Mouse (Mus musculus): ENCODE measurements at regions not wholly inside any gene's neighbourhood (a gene's known extent, or its start where the extent isn't known, plus 50 kb on each side); places are given as distances from the start of the nearest gene placed in this dataset.

DNA sequence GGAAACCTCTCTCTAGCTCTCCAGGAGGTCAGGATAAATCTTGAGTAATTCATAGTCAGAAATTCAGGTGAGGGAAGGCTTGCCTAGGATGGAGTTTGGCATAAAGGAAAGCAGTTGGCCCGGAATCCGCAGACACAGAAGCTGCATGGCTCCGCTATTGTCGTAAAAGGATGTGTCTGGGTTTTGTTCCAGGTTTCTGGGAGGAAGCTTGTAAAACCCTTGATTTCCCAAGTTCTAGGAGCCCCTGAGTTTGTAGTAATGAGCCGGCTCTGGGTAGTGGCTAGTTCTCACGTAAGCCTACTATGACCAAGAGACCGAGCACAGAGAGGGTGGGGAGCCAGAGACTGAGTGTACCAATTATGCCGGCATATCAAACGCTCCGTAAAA lies 52.7 kb upstream of the Gm21915 start:
- no peak for DNase-seq

DNA sequence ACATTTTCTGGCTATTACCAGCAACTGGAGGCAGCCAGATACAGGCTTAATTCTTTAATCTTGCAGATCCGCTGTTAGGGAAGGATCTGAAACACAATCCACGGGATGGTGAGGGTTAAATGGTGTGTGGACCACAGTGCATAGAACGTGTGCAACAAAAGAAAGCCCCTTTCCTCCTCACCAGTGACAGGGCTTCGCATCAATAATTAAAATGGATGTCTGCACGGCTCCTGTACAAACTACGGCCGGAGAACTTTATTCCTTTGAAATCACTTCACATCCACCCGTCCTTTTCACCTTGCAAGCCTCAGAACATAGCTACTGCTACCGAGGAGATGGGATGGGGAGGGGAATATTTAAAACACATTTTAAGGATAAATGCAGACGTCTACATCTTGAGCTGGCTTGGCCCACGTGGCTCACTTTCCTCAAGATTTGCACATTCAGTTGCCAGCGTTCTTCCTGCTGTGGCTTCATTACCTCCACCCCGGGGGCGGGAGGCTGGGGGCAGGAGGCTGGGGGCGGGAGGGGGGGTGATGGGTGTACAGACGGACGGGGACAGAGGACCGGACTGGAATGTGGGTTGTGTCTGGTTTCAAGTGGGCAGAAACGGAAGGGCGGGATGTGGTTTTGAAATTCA lies 53.3 kb upstream of the Gm21915 start:
- DNase-seq, result peak; percentile 37

DNA sequence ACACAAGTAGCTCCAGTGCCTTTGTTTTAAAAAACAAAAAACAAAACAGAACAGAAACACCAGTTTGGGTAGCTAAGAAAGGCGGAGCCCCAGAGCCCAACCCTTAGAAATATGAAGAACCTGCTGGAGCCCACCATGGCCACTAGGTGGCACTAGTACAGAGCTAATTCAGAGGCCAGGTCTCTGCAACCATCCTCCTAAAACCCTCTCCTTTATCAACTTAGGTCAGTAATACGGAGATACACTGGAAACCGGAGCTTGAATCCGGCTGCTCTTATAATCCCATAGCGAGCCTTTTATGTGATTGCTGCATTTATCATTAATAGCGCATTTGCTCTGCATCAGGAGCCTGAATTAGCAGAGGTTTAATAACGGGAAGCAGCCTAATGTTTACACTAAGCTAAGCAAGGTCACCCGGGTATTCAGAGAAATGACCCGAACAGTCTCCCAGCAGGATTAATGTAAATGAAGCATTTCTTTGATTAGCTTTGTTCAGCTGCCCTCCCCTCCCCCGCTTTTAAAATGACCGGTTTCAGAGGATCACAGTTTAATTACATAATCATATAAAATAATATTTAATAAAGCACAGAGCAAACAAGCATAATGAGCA lies 53.9 kb upstream of the Gm21915 start:
- peak; percentile 83 for DNase-seq

DNA sequence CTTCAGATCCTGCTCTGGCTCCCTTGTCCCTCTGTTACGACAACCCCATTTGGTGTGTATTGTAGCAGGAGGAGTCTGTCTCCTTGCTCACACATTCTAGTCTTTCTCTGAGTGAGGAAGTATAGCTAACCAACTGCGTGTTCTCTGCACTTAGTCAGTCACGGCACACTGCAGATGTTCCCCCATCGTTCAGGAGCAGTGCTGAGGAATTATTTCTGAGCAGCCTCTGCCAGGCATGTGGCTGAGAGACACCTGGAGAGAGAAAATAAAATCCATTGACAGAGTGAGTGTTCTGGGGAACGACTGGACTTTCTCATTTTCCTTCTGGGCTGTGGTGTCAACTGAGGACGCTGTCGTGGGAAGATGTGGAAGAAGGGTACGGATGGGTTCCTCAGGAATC lies 54.5 kb upstream of the Gm21915 start:
- DNase-seq, result no peak

DNA sequence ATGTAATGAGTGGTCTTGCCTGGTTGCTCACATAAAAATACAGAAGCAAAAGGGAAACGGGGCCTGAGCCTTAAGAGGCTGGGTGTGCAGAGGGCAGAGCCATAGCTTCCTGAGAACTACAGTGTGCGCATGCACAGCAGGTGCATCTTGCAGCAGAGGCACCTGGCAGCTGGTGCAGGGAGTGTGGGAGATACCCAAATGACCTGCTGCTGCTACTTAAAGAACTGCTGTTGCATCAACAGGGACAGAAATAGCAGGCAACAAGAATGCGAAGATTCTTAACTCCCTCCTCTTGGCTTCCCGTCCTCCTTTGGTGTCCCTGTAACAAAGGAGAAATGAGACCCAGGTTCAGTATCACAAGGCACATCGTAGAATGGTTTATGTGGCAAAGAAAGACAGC lies 56.3 kb upstream of the Gm21915 start:
- DNase-seq, result no peak

DNA sequence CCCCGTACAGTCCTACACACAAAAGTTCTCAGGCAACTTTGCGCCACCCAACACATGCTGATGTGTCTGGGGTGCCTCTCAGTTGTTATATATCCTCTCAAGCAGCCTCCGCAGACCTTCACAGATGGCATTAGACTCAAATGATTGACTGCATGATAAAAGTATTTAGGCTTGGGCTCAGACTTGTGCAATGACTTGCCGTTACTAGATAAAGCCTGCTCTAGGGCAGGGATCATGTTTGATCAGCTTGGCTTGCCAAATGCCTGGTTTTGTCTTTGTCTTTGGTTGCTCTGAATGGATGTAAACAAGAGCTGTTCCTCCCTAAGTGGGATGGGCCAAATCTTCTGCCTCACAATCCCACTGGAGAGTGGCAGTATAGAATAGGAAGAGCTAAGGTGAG lies 57.2 kb upstream of the Gm21915 start:
- no peak for DNase-seq

DNA sequence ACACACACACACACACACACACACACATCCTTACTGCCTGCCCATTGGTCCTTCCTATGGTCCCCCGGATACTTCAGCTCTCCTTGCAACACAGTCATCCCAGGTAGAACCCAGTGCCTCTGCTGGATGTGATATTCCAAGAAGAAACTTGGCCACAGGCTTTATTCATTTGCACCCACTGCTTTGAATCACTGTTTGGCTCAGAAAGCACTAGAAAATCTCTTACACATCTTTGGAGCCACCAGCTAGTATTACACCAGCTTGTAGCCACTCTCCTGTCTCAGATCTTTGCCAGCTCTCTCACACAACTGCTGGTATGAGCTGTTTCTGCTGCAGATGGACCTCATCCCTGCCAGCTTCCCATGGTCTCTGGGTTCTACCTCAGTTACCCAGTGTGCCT lies 57.7 kb upstream of the Gm21915 start:
- DNase-seq, result no peak

DNA sequence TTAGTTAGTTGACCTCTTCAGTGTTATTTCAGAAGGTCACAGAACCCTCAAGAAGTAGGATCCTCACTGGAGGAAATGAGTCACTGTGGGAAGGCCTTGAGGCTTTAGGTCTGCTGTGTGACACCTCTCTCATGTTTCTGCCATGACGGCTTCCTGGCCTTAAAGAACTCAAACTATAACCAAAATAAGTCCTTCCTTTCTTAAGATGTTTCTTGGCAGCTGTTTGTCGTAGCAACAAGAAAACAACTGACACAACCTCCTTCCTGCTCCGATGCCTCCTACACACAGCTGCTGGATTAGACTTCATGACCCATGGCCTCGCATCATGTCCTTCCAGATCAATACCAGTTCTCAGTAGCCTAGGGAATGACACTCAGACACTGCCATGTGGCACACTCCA lies 58.1 kb upstream of the Gm21915 start:
- no peak for DNase-seq

DNA sequence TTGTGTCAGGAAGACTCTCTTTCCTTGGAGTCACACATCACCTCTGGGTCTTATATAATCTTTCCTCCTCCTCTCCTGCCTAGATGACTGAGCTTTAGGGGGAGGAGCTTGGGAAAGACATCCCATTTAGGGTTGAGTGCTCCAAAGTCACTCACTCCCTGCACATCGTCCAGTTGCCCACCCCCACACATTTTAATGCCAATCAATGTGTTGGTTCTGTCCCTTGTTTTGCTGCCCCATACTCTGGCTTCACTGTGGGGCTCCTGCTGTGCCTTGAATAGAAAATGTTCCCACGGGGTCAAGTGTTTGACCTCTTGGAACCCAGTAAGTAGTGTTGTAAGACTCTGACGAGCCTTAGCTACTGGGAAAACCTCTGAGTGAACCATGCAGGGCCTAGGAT lies 58.8 kb upstream of the Gm21915 start:
- no peak for DNase-seq

DNA sequence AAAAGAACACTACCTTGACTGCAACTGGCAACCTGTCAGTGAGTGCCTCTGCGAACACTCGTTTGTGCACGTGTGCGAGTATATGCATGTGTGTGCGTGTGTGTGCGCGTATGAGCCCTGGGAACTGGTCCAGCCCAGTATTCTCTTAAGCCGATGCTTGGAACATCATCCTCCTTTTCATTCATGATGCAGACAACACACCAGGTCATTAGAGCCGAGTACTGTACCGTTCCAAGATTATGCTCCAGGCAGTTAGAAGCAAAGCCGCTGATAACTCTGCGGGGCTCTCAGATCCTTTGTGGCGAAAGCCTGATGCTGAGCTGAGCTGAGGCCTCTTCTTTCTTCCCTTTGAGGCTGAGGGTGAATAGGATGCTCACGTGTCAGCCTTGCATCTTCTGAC lies 61.8 kb upstream of the Gm21915 start:
- no peak for DNase-seq

DNA sequence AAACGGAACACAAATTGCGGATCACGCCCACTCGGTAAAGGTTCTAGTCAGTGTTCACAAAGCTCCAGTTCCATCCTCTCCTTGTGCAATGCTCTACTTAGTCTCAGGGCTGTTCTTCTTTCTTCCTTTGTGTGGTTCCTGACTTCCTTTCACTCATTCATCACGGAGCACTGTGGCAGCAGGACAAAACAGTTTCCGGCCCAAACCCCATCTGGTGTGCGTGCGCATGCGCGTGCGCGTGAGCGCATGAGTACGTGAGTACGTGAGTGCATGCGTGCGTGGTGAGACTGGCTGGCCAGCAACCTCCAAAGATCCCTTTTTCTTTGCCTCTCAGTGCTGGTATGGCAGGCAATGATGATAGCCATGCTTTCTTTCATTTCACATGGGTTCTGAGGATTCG lies 62.5 kb upstream of the Gm21915 start:
- DNase-seq, result no peak

DNA sequence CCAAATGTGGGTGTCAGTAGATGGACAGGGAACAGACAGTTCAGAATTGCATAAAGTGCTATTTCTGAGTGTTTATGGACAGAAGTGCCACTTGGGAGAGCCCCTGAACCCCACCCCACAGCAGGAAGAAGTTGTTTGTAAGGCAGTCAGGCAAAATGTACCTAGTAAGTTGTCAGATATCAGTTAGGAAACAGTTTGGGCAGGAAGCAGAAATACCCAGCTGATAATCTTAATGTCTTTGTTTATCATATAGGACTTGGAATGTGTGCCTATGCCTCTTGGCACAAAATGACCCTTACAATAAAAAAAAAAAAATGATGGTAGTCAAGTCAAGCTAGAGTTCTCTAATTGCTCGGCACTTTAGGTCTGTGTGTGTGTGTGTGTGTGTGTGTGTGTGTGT lies 66.9 kb upstream of the Gm21915 start:
- no peak for DNase-seq

DNA sequence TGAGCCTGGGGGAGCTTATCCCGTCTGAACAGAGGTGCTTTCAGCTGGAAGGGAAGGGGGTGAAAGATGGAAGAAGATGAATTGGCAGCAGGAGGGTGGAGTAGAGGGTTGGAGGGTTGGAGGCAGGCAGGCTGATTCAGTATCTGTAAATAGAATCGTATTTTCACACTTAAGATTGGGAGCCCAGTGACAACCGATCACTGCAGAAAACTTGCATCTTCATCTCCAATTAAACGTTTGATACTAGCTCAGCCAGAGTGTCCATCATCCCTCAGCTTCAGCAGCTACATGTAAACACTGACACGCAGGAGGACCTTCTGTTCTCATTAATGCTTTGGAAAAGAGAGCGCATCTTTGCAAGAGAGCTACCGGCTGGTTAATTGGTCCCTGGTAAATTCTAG lies 67.2 kb upstream of the Gramd1b start:
- no peak for DNase-seq

DNA sequence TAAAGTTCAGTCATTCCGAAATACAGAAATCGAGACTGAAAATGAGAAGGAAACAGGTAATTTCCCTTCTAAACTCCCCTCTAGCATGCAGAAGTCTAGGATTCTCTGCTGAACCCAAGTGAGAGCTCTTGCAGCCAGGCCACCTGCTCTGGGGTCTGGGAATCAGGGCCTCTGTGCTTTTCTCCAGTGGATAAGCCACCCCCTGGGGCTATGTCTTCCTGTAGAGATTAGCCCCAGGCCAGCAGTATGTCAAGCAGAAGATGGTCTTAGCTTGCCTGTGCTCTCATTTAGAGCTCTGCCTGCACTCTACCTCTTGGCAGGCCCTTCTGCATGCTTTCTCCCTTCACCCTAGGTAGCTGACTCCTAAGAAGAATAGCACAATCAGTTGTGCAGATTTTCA lies 56.2 kb upstream of the Gramd1b start:
- DNase-seq, result no peak

DNA sequence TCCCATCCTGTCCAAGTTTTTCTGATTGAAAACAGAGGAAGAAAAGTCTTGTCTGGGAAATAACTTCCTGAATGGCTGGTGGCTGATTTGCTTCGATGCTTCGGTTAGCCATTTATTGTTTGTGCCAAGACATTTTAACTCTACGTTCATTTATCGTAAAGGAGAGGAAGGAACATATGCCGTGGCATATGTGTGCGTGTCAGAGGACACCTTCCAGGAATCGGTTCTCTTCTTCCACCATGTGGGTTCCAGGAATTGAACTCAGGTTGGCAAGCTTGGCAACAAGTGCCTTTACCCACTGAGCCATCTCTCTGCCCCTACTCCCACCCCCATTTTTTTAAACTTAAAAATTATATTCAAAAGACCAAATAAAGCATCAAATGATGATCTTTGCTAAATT lies 55.4 kb upstream of the Gramd1b start:
- no peak for DNase-seq

DNA sequence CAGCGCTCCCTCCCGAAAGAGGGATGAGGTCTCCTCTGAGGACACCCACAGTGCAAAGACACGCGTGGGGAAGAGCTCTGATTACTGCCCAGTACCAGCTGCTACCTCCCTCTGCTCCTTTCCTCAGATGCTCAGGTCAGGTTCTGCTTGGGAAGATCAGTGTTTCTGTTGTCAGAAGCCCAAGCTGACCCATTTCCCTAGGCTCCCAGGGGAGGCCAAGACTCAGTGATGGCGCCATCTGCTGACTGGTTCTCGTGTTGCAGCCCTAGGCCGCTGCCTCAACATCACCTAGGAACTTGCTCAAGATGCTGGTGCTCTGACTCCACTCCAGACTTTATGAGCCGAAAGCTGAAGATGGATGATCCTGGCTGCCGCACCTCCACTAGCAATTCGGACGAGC lies 52.4 kb upstream of the Gramd1b start:
- peak; percentile 88 for DNase-seq

DNA sequence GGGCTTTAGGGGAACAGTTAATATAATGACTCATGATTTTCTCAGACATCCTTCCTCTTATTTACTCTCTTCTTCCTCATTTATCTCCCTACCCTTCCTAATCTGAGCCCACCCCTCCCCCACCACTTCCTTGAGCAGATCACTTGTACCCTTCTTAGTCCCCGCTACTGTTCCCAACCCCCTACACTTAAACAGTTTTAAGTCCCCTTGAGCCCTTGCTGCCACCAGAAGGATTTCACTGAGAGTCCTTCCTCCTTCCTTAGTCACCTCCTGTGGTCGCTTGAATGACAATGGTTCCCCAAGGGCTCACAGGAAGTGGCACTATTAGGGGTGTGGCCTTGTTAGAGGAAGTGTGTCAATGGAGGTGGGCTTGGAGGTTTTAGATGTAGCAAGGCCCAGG lies 50.7 kb upstream of the Gramd1b start:
- DNase-seq, result no peak
